Mouse (Mus musculus) embryonic facial prominence, embryonic 10.5 days (tissue): ENCODE measurements around the gene Lrrc8c. TPM values are rescaled to one million over a fixed set of nuclear protein-coding genes. Genes with fewer than 3 reads are reported as not detected.
A peak's percentile ranks its signal among the peaks of the same experiment; 100 is the strongest.

Experiments used
- DNase-seq: peaks from one replicate; pipeline ENCODE4 v3.0.0-alpha.2; 2017; ENCODE audit warnings: low spot score
- H3K27ac ChIP-seq: fragments of 300-500 bp; sonication (generic); replicated peaks from 2 replicates; pipeline ENCODE4 v1.5.1; 2016; ENCODE audit warnings: mild to moderate bottlenecking
- H3K27me3 ChIP-seq: fragments of 300-500 bp; sonication (generic); replicated peaks from 2 replicates; pipeline ENCODE4 v1.6.1; 2016; ENCODE audit warnings: low read depth, mild to moderate bottlenecking; ENCODE audit not compliant: poor library complexity, severe bottlenecking
- H3K36me3 ChIP-seq: fragments of 300-500 bp; sonication (generic); replicated peaks from 2 replicates; pipeline ENCODE4 v1.6.1; 2016; ENCODE audit warnings: mild to moderate bottlenecking, moderate library complexity
- H3K4me1 ChIP-seq: fragments of 300-500 bp; sonication (generic); 2 replicates; pipeline ENCODE4 v1.6.1; 2016
- H3K4me3 ChIP-seq: fragments of 300-500 bp; sonication (generic); 2 replicates; pipeline ENCODE4 v1.5.1; 2016; ENCODE audit warnings: mild to moderate bottlenecking, moderate library complexity
- H3K9me3 ChIP-seq: fragments of 300-500 bp; sonication (generic); 2 replicates; pipeline ENCODE4 v1.6.1; 2016; ENCODE audit warnings: mild to moderate bottlenecking
- WGBS: fragments of 180-500 bp; shearing (Covaris S2); methylation state at CpG from one replicate; pipeline ENCODE4 v1.1.7; 2016; 5-methylcytosine and 5-hydroxymethylcytosine counted together
- polyA plus RNA-seq: library from polyadenylated mRNA; unstranded; fragments of >200 nt; fragmentation: Nextera tagmentation; extraction: Ambion mirVana; gene quantifications from 2 replicates; pipeline ENCODE4 v1.2.1, GENCODE M21; 2016

Lrrc8c gene
- polyA plus RNA-seq, 1 experiment from 2014 or later: 10.8 TPM

DNA sequence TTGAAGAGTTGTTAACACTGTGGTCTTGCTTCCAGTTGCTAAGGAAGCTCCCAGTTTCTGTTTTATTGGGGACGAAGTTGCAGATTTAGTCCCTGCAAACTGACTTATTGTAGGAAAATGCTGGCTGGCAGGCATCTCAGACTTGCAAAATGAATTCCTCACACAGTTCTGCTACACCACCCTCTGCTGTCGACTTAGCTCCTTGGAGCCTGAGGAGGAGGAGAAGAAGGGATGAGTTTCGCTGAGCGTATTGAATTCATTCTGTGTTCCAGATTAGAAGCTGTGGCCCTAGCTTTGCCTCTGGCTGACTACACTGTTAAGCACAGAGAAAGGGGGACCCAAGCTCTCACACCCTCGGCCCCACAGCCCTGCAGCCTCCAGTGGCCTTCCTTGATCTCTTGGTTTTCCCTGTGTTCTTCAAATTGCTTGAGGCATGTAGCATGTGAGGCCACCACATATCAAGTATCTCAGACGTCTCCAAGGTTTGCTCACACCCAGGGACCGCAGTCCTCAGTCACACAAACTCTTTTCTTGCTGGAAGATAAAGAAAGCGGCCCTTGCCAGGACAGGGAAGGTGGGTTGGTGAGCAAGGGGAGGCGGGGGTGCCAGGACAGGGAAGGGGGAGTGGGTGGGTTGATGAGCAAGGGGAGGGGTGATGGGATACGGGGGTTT is 24.8 kb upstream of the Lrrc8c start:
- DNase-seq: no peak
- 35% methylated on average over 10 of the region's 10 CpGs for WGBS
- Histone ChIP-seq H3K36me3 (no peaks in the 10 kb centered on the region), H3K4me3 (peak overlapping the region; percentile 42; the same call in 1 of the 2 replicates), H3K27me3 (peaks cover 40% of the 10 kb centered on the region), H3K9me3 (no peaks in the 10 kb centered on the region), H3K4me1 (peaks cover 51% of the 10 kb centered on the region), H3K27ac (no peak overlapping the region; the same call in 1 of the 2 replicates)

DNA sequence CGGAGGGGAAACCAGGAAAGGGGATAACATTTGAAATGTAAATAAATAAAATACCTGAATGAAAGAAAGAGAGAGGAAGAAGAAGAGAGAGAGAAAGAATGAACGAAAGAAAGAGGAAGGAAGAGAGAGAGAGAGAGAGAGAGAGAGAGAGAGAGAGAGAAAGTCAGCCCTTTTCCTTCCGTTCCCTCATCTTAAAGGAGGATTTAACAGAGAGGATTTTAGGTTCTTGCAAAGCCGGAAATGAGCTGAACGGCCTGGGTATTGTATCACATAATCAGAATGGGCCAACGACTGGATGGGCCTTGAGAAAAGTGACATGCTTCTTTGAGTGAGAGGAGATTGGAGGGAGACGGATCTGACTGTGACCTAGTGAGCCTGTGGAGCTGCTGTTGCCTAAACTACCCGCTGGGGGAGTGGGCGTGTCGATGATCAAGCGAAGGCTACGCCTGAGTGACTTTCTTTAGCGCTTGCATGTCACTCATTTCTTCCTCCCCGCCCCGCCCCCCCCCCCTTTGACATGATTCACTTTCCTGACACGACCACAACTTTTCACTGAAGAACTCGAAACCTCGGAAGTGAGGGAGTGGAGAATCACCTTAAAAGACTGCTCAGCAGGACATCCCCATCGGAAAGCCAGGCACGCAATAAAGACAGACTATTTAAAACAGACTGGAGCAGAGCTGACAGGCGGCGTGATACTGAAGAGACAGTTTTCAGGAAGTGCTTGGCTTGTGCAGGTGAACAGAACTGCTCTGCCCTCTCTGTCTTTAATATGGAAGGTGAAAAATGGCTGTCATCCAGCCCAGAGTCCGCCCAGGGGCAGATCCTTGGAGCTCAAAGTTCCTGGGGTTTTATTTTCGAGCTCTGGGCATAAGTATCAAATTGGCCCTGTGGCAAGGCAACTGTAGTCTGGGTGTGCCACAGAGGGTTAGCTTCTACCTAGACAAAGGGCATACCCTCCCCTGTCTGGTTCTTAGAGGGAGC is 24.0 kb upstream of the Lrrc8c start:
- peak overlapping the region; percentile 48; the same call in 1 of the 2 replicates for H3K27ac ChIP-seq
- peak overlapping the region; percentile 42 for H3K4me3 ChIP-seq
- H3K27me3 ChIP-seq: peaks cover 40% of the 10 kb centered on the region
- H3K4me1 ChIP-seq: peaks cover 56% of the 10 kb centered on the region
- no peaks in the 10 kb centered on the region for H3K9me3 ChIP-seq
- 7% methylated on average over 24 of the region's 24 CpGs for WGBS
- H3K36me3 ChIP-seq: no peaks in the 10 kb centered on the region
- peak; percentile 86 for DNase-seq

DNA sequence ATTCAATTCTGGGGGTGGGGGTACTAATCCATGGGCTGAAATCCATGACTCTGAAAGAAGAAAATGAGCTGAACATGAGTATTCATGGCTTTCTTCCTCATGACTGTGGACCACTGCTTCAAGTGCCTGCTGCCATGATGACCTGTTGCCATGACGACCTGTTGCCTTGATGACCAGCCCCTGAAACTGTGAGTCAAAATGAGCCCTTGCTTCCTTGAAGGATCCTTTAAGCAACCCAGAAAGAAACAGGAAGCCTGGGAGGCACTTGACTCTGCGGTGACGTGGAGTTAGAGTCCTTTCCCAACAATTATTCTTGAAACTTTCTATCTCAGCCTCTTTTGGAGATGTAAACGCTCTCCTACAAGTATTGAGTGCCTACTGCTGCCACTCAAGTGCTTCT is 23.1 kb upstream of the Lrrc8c start:
- 79% methylated on average over 4 of the region's 4 CpGs for WGBS
- H3K9me3 ChIP-seq: no peaks in the 10 kb centered on the region
- H3K4me1 ChIP-seq: peaks cover 65% of the 10 kb centered on the region
- no peaks in the 10 kb centered on the region for H3K36me3 ChIP-seq
- DNase-seq: no peak
- H3K4me3 ChIP-seq: no peak overlapping the region
- H3K27ac ChIP-seq: no peak overlapping the region
- peaks cover 40% of the 10 kb centered on the region for H3K27me3 ChIP-seq

DNA sequence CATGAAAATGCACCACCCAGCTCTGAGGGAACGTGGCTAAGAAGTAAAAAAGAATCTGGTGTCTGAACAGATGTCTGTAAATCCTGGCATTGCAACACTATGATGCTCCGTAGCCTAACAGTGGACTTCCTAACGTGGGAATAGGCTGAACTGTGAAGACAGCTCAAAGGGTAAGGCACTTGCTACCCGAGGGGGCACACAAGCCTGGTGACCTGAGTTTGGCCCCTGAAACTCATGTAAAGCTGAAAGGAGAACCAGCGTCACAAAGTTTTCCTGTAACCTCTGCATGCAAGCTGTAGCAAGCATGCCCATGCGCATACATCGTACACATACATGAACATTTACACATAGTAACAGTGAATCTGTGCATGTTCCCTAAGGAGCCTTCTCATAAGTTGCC is 22.6 kb upstream of the Lrrc8c start:
- peaks cover 37% of the 10 kb centered on the region for H3K27me3 ChIP-seq
- no peak for DNase-seq
- no peak overlapping the region for H3K4me3 ChIP-seq
- no peaks in the 10 kb centered on the region for H3K9me3 ChIP-seq
- H3K36me3 ChIP-seq: no peaks in the 10 kb centered on the region
- peaks cover 69% of the 10 kb centered on the region for H3K4me1 ChIP-seq
- WGBS: 87% methylated on average over 7 of the region's 7 CpGs
- no peak overlapping the region for H3K27ac ChIP-seq

DNA sequence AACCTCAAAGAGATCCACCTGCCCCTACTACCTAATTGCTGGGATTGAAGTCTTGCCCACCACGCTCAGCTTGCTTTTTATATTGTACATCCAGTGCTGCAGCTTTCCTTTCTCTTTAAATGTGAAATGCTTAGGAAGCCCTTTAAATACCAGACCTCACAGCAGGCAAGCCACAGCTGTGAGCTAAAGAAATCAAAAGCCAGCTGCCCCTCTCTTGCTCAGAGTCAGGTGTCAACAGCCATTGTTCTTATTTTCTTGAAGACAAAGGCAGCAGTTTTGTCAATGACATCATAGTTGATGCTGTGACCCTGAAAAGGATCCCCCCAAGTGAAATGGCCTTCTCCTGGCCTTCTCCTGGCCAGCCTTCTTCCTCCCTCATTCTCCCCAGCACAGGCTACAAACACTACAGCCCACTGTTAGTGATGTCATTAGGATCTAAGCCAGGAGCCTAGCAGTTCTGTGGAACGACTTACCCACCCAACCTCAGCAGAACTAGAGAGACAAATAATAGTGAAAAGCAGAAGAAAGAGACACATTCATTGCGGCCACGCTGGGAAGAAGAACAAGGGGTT is 20.7 kb upstream of the Lrrc8c start:
- no peak overlapping the region for H3K4me3 ChIP-seq
- WGBS: 54% methylated on average over 4 of the region's 4 CpGs
- no peak for DNase-seq
- 0 out of 2 replicates have a peak overlapping the region, but pooled peaks have one; percentile 19 for H3K27ac ChIP-seq
- H3K9me3 ChIP-seq: peaks cover 8% of the 10 kb centered on the region; the same call in 1 of the 2 replicates
- H3K36me3 ChIP-seq: 0 out of 2 replicates have a peak, but pooled peaks cover 4% of the 10 kb centered on the region
- peaks cover 60% of the 10 kb centered on the region for H3K4me1 ChIP-seq
- H3K27me3 ChIP-seq: peaks cover 19% of the 10 kb centered on the region

DNA sequence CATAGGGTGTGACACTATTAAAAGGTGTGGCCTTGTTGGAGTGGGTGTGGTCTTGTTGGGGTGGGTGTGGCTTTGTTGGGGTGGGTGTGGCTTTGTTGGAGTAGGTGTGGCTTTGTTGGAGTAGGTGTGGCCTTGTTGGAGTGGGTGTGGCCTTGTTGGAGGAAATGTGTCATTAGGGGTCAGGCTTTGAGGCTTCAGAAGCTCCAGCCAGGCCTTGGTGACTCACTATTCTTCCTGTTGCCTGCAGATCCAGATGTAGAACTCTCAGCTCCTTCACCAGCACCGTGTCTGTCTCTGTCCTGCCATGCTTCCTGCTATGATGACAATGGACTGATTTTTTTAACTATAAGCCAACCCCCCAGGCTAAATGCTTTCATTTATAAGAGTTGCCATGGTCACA is 19.8 kb upstream of the Lrrc8c start:
- peaks cover 56% of the 10 kb centered on the region for H3K4me1 ChIP-seq
- WGBS: 58% methylated on average over 1 of the region's 1 CpGs

DNA sequence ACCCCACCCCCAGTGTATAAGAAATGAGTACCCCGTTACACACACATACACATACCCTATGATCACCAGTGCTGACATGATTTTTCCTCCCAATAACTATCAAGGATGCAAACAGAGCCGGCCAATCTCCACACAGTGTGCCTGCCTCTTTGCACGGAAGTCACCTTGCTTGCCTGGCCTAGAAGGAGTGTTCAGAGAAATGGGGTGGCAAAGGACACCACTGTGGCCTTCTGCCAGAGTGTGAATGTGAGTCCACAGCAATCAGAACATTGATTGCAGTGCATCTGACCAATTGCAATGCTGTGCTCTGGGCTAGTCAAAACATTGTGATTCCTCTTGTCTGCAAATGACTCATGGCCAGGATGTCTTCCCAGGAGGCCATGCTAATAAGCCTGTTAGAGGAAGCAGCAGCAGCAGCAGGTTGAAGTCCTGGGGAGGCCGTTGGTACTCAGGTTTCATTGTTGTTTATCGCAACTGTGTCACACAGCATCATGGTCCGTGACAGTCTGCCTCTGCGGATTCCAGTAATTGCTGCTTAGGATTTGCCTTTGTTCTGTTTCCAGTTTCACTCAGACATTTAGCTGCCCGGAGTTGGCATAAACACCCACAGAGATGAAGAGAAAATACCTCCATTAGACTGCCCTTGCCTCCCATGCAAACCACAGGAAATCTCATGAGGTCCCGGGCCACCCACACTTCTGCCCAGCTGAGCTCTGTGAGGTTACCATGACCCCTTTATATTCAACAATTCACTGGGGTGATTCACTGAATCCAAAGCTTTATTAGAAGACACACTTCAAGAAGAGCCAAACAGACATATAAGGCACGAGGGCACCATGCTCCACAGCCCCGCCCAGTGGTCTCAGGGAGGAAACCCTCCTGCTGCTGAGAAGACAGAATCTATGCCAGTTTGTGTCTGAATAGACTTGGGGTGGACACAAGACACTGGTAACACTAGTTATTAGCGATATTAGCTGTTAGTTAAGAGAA is 18.8 kb upstream of the Lrrc8c start:
- peaks cover 45% of the 10 kb centered on the region for H3K4me1 ChIP-seq

More for the DNA sequence above, 19.8 kb upstream of the Lrrc8c start:
- no peak overlapping the region for H3K27ac ChIP-seq
- peaks cover 8% of the 10 kb centered on the region; the same call in 1 of the 2 replicates for H3K9me3 ChIP-seq
- DNase-seq: no peak
- H3K36me3 ChIP-seq: 0 out of 2 replicates have a peak, but pooled peaks cover 4% of the 10 kb centered on the region
- no peak overlapping the region for H3K4me3 ChIP-seq
- peaks cover 10% of the 10 kb centered on the region for H3K27me3 ChIP-seq

DNA sequence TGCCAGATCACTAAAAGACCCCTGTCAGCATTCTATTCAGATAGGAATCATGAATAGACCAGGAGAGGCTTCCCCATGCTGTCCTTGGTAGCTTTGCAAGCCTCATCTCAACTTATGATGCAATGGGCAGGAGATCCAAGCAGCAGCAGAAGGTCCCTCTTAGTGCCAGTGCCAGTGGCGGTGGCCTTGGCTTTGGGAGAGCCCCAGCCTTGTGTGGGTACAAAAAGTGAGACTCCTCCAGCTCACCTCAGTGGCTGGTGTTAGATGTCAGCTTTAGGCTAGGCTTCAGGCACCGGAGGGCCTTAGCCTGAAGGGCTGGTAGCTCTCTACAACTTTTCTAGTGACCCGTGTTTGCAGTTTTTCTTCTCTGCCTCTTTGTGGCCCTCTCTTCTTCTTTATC is 18.1 kb upstream of the Lrrc8c start:
- 0 out of 2 replicates have a peak overlapping the region, but pooled peaks have one; percentile 15 for H3K27ac ChIP-seq
- peaks cover 6% of the 10 kb centered on the region; the same call in 1 of the 2 replicates for H3K27me3 ChIP-seq
- DNase-seq: no peak
- 84% methylated on average over 3 of the region's 3 CpGs for WGBS
- no peak overlapping the region for H3K4me3 ChIP-seq
- H3K4me1 ChIP-seq: peaks cover 38% of the 10 kb centered on the region
- H3K36me3 ChIP-seq: 0 out of 2 replicates have a peak, but pooled peaks cover 4% of the 10 kb centered on the region
- peaks cover 8% of the 10 kb centered on the region; the same call in 1 of the 2 replicates for H3K9me3 ChIP-seq

More for the DNA sequence above, 18.8 kb upstream of the Lrrc8c start:
- Histone ChIP-seq H3K9me3 (peaks cover 8% of the 10 kb centered on the region; the same call in 1 of the 2 replicates), H3K36me3 (0 out of 2 replicates have a peak, but pooled peaks cover 4% of the 10 kb centered on the region), H3K4me3 (no peak overlapping the region), H3K27ac (no peak overlapping the region), H3K27me3 (peaks cover 6% of the 10 kb centered on the region; the same call in 1 of the 2 replicates)
- DNase-seq: peak; percentile 38
- 52% methylated on average over 12 of the region's 12 CpGs for WGBS

DNA sequence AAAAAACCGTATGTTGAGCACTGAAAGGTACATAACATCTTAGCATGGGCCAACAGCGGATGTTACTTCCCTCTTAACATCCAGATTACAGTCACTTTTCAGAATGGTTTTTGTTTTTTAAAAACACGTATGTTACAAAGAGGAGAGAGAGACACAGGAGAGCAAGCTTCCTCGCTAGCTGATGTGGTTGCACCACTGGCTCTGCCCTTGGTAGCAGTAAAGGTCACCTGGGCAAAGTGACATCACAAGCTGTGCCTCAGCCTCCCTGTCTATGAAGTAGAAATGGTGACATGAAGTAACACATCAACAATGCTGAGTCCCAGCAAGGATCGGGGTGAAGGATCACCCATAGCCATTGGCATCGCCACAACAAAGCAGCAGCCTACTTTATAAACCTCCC is 10.4 kb upstream of the Lrrc8c start:
- Histone ChIP-seq H3K4me1 (no peaks in the 10 kb centered on the region), H3K4me3 (no peak overlapping the region), H3K36me3 (no peaks in the 10 kb centered on the region), H3K27me3 (no peaks in the 10 kb centered on the region), H3K9me3 (no peaks in the 10 kb centered on the region), H3K27ac (no peak overlapping the region)
- 90% methylated on average over 6 of the region's 6 CpGs for WGBS
- DNase-seq: no peak

DNA sequence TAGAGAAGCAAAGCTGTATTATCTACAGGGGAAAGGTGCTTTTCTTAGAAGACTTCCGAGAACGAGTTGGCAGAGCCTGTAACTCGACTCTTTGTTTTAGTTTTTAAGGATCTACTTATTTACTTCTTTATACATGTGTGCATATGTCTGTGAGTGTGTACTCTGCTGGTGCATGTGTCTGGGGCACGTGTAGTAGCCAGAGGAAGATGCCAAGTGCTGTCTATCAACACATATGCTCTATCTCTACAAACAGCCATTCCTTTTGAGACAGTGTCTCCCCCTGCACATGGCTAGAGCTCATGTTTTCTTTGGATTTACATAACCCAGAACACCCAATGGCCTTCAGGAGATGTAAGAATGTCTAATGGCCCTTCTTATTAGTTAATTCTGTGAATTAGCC is 6.9 kb upstream of the Lrrc8c start:
- H3K27me3 ChIP-seq: peaks cover 7% of the 10 kb centered on the region
- 59% methylated on average over 4 of the region's 4 CpGs for WGBS
- H3K27ac ChIP-seq: no peak overlapping the region
- DNase-seq: no peak
- no peaks in the 10 kb centered on the region for H3K36me3 ChIP-seq
- no peaks in the 10 kb centered on the region for H3K9me3 ChIP-seq
- H3K4me3 ChIP-seq: no peak overlapping the region
- H3K4me1 ChIP-seq: peaks cover 22% of the 10 kb centered on the region

DNA sequence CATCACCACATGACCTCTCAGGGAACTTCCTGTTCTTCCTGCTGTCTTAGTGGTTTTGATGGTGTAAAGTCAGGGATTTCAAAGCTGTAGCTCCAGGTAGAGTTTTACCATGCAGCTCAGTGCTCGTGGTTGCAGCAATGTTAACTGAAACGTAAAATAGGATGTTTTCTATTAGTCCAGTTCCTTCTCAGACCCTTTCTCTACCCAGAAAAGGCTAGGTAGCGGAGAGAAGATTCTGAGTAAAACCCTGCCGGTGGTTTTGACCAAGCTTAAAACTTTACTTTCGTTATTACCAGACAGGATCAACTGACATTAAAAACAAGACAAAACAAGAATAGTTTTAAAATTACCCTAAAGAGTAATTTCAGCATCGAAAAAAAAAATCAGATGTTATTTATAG is 3.7 kb upstream of the Lrrc8c start:
- Histone ChIP-seq H3K4me3 (no peak overlapping the region), H3K36me3 (no peaks in the 10 kb centered on the region), H3K27me3 (peaks cover 23% of the 10 kb centered on the region), H3K9me3 (no peaks in the 10 kb centered on the region), H3K4me1 (peaks cover 49% of the 10 kb centered on the region), H3K27ac (no peak overlapping the region)
- WGBS: 64% methylated on average over 6 of the region's 6 CpGs
- DNase-seq: no peak
